Mouse (Mus musculus) adrenal gland, postnatal 36 days (tissue): ENCODE data around the gene Naf1. TPM values are rescaled to one million over a fixed set of nuclear protein-coding genes. Genes with fewer than 3 reads are reported as not detected.

Experiments used
- DNase-seq, 2 experiments: peaks; one replicate each; pipeline ENCODE4 v3.0.0; 2021; ENCODE audit warnings: mixed read lengths in 1 of 2
- long read RNA-seq, 2 experiments: library from polyadenylated mRNA; stranded (forward); transcript quantifications; one replicate each; pipeline ENCODE4 v2.0.0; 2021; ENCODE audit warnings: borderline sequencing depth in 2 of 2
- total RNA-seq, 2 experiments: library from RNA; stranded (reverse); gene quantifications; 2 replicates each; pipeline ENCODE4 v1.2.3; 2021

The Naf1 gene
- total RNA-seq, result 10 to 100 TPM; 15.8 to 18.8 TPM
- long read RNA-seq, experiment 1, partial matches to known transcripts, result 6 of 6 reads
- long read RNA-seq, experiment 1, other reads (novel, unspliced or antisense), result 0 of 6 reads
- long read RNA-seq, experiment 2, partial matches to known transcripts, result 1 of 1 reads
- long read RNA-seq, experiment 2, other reads (novel, unspliced or antisense), result 0 of 1 reads

- DNase-seq, result peak; percentile 95
Observed at GRCm38 (mm10) chr8:66860023-66860422, at the start of gene Naf1. TSS of gene Naf1 (plus strand) at chr8:66860217.

GRCm38 (mm10) chr8:66860921-66861588, 1.0 kb downstream of the Naf1 start:
- peak; percentile 47 to 58 for DNase-seq

GRCm38 (mm10) chr8:66861589-66862500, 1.8 kb downstream of the Naf1 start:
- no peak for DNase-seq

DNA sequence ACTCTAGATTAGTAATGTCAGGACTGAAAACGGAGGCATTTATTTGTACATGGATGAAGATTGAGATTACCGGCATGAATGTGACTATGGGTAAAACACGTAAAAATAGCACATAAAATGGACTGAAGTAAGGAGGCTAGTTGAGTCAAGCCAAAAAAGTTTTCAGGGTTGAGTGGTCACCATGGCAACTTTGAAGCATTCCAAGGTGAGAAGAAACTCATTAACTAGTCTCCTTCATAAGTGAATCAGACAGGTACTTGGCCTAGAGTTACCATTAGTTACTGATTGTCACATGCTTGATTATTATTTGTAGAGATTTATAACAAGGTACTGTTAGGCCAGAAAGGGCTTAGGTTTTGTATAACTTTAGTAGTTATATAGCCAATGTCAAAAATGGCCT, 3.7 kb downstream of the Naf1 start:
- no peak for DNase-seq

DNA sequence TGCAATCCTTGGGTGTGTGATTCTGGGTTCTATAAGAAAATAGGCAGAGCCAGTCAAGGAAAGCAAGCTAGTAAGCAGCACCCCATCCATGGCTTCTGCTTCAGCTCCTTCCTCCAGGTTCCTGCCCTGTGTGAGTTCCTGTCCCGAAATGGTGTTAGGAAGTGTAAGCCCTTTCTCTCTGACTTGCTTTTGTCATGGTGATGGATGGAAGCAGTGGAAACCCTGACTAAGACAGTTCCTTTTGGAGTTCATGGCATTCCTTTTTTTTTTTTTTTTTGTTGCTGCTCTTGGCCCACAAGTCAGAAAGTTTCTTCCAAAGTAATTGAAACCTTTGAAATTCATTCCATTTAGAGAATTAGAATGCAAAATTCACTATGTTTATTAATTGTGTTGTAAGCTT, 5.1 kb downstream of the Naf1 start:
- DNase-seq, result no peak

DNA sequence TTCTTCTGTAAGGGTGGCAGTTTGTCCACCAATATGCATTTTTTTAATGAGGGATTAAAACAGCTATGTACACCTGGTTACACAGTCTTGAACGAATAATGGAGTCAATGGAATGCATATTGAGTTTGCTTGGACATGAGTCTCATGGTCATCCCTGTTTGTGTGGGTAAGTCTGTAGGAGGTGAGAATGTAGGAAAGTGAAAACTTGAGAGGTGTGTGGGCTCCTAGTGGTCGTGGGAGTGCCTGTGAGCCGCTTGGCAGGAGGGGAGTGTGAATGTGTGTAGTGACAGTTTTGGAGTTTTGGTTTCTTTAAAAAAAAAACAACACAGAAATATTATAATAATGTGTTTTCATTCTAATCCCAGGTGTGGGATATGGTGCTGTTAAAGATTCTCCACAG, 7.7 kb downstream of the Naf1 start:
- DNase-seq, result no peak

DNA sequence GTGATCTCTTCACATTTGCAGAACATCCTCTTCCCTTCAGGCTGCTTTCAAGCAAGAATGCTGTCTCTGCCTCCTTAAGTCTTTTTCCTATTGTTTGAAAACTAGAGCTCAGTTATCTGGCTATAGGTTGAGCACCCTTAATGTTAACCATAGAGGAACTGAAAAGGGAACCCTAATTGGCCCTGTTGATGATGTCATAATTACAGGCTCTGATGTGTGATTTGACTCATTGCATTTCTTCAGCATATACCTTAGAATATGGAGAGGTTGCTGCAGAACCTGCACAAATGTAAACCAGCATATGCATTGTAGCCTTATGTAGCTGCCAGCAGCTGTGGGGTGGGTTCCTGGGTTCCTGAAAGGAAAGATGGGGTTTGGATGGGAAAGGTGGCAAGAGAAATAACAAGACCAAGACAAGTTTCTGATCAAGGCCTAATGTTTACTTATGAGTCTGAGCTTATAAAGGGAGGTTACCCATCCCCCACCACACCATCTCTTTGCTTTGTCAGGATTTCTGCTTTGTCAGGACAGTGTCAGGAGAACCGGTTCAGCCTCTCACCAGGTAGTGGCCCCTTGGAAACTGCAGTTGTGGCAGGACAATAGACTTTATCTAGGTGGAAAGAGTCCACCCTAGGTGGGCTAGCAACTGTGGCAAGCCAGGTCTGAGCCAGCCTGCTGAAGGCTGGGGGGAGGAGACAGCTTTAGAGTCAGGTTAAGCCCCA, 9.4 kb downstream of the Naf1 start:
- no peak for DNase-seq

DNA sequence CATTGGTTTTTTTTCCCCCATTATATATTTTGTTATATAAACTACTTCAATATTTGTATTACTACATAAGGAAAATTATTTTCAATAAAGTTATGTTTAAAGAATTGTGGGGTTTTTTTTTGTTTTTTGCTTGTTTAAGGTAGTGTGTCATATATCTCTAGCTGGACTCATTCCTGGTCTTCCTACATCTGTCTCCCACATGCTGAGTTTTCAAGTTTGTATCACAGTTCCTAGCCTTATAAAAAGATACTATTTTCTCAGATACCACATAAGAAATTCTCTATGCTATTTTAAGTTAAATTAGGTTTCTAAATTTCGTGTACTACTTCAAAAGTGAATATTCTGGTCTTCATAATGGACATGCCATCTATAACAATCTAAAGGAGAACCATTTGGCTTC, 23.8 kb downstream of the Naf1 start:
- no peak for DNase-seq

DNA sequence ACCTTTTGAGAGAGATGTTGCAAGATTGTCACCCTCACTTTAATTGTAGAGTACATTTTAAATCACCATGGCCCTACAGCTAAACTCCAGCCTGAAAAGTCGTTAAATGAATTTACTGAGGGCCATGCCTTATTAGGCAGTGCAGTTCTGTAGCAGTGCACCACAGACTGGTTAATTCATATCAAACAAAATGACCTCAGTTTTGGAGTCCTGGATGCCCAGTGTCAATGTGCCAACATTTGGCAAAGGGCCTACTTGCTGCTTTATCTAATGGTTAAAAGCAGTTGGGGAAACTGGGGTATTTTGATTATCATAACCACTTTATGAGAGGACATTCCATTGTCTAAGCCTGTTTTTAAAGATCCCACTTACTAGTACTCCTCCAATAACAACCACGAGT, 31.9 kb downstream of the Naf1 start:
- DNase-seq, result no peak

DNA sequence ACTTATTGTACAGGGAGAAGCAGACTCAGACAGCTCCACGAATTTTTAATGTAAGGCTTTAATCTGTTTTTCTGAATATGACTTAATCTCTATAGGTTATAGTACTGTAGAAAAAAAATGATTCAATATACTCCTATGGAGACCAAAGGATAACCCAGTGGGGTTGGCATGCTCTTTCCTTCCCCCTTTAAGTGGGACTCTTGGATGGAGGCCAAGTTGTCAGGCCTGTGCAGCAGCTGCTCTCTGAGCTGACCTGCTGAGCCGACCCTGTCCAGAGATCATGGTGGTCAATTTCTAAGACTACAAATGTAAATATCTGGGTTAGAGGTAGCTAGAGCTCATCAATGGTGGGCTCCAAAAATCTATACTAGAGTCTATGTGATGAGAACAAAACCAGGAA, 45.0 kb downstream of the Naf1 start:
- DNase-seq, result no peak

DNA sequence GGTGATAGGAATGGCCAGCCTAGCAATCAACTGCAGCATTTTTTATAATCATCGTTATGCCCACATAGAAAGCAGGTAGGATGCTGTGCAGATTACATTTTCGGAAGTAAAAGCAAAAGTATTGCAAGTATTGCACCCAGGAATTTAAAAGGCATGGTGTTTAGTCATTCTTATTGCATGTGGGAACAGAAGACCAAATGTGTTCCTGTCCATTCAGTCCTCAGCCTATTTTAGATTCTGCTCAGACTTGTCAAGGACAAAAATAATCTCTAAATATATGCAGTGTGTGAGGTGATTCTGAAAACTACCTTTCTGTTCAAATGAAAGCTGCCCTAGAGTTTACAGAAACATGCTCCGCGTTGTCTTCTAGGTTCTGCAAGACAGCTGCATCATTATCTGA, 45.5 kb downstream of the Naf1 start:
- no peak for DNase-seq

GRCm38 (mm10) chr8:66906116-66906515, 46.1 kb downstream of the Naf1 start:
- no peak for DNase-seq

- no peak for DNase-seq
Observed at GRCm38 (mm10) chr8:66910684-66911083, 50.7 kb downstream of the Naf1 start.

DNA sequence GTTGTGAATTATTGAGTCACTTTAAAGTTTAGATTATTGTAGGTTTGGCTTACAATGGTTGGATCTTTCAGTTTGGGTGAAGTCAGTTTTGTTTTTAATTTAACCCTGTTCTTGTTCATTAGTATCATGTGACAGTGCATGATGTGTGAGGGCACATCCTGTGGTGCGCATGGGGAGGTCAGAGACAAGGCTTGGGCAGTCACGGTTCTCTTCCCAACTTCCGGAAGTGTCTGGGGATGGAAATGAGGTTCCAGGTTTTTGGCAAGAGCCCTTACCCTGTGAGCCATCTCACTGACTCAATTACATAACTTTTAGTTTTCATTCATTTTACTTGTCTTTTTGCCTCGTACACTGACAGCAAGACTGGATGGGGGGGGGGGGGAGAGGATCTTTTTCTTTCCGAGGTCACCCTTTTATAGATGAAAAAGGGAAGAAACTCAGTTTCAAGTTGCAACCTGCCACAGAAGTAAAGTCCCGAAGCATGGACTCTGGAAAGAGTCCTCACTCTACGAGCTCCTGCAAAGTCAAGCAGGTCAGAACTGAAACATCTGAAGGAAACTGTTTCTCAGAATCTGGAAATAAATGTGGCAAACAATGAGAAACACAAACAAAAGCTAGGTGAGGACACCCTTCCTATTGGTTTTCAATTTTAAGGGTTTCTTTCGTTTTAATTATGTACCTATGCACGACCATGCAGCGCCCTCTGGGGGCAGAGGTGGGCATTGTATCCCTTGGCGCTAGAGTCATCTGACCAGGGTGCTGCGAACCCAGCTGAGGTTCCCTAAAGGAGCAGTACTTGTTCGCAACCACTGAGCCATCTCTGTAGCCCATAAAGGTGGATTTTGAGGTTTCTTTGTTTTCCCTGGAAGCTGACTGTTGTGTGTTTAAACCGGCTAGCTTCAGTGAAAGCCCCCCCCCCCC, 53.9 kb downstream of the Naf1 start:
- DNase-seq, result peak; percentile 59 to 72

DNA sequence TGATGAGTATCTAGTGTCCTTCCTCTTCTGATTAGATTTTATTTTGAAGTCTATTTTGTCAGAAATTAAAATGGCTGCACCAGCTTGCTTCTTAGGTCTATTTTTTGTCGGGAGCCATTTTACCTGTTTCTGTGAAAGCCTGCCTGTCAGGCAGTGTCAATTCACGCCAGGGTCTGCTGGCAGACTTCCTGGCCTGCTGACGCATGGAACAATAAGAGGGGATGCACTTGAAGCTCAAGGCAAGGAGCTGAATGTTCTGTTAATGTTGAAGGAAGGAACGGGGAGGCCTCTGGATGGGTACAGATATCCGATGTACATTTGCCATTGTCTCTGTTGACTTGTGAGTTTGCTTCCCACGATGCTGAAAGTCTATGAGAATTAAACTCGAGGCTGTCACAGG, 56.0 kb downstream of the Naf1 start:
- no peak for DNase-seq

GRCm38 (mm10) chr8:66917695-66918467, 57.9 kb downstream of the Naf1 start:
- no peak for DNase-seq

DNA sequence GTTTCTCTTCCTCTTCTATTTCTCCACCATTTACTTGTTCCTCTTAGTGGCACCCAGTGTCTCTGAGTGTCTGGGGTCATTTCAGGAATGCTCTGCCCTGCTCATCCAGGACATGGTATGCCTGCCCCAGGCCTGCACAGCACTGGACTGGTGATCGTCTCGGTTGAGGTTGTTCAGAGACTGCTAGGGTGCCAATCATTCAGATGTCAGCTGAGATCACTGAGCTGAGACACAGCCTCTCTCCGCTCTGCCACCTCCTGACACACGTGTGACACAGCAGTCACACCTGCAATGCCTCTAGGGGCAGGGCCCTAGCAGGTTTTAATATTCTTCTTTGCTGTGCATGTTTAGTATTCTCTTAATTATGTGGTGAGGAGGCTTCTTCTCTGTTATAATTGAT, 58.5 kb downstream of the Naf1 start:
- no peak for DNase-seq

GRCm38 (mm10) chr8:66933746-66934145, 73.7 kb downstream of the Naf1 start:
- no peak for DNase-seq

DNA sequence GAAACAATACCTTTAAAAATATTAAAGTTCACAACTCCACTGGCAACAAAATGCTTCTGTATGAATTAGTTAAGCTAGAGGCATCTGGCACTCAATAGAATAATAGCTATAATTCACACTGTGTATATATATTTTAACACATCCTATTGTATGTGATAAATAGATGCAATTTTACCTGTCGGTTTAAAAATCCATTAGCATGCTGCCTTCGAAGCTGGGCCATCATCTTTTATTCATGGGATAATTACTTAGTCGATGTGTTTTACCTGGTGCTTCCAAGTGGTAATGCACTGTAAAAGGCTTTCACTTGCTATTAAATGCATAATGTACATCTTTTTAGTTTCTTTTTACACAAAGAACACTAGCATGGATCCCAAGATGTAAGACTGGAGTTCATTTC, 76.2 kb downstream of the Naf1 start:
- DNase-seq, result no peak
